Mouse (Mus musculus): ENCODE measurements around the gene Cpne6. TPM values are rescaled to one million over a fixed set of nuclear protein-coding genes. Genes with fewer than 3 reads are reported as not detected.

The Cpne6 gene
- not detected for total RNA-seq (2021)
- long read RNA-seq, experiment 1: 0 reads
- long read RNA-seq, experiment 2: 0 reads

DNA sequence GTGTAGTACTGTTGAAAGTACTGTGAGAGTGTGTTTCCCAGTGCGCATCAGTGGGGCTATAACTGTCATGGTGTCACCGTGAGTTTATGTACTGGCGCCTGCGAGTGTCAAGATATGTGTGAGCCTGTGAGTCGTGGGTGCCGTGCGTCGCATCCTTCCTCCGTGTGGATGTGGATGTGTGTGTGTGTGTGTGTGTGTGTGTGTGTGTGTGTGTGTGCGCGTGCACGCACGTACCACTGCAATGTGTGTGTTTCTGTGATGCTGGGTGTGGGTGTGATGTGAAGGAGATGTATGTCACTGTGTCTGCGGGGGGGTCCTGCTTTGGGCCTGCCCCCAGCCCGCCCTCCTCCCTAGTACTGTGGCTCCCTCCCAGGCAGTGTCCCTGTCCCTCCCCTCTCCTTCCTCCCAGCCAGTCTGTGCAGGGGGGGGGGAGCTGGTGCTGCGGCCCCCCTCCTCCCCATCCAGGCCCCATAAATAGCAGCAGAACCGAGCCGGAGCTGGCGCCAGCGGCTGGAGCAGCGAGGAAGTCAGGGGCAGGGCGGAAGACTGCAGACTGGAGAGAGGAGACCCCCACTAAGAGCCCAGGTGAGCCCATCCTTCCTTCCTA lies at the start of gene Cpne6:
Gene Cpne6, plus strand, starts transcription at position 321 of the 607 bp plus-strand sequence.
- no peak for DNase-seq
- intact Hi-C loops (cut with DNase I): no loop called here

DNA sequence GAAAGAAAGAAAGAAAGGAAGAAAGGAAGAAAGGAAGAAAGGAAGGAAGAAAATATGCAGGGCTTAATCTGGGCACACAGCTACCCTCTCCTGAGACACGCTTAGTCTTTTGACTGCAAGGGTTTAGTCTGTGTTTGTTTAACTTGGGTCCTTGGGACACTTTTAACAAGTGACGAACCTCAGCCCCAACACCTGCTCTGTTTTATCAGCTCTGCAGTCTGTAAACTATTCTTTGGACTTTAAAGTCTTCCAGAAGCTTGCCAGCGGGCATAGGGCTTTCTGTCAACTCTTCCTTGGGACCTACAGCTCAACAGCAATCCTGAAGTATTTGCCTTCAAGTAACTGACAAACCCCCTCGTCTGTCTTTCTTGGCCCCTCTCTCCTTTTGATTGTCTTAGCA lies 48.5 kb upstream of the Cpne6 start:
- DNase-seq: no peak
- intact Hi-C loops (cut with DNase I): no loop called here

DNA sequence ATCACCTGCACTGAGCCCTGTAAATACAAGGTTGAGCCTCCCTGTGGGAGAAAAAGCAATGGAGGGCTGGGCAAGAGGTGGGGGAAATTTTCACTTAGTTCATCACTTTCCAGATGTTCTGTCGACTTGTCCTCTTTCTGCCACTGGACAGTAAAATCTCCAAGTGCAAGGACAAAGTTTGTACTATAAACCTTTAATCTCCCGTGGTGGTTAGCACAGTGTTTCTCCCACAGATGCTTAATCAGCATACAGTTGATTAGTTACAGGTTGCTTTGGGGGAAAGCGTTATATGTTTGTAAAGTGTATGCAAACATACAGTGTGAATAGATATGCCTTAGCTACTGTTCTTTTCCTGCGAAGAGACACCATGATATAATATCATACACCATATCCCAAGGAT lies 43.8 kb upstream of the Cpne6 start:
- no peak for DNase-seq
- intact Hi-C loops (cut with DNase I): no loop called here

DNA sequence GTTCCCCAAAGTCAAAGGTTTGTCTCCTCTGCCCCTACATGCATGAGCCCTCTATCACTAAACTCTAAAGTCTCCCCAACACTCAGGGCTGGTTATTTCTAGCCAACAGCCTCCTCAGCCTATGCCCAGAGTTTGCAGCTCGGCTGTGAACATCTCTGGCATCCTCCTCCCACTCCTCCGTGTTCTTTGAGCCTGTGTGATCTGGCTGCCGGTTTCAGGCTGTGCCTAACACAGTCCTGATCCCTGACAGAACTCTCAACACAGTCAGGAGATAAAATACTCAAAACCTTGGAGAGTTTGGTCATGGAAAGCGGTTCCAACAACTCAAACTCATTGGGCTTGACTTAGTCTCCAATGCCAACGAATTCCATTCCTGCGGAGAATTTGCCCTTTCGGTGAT lies 43.1 kb upstream of the Cpne6 start:
- DNase-seq: peak in 1 of 2 experiments; percentile 26
- intact Hi-C loops (cut with DNase I): no loop called here

DNA sequence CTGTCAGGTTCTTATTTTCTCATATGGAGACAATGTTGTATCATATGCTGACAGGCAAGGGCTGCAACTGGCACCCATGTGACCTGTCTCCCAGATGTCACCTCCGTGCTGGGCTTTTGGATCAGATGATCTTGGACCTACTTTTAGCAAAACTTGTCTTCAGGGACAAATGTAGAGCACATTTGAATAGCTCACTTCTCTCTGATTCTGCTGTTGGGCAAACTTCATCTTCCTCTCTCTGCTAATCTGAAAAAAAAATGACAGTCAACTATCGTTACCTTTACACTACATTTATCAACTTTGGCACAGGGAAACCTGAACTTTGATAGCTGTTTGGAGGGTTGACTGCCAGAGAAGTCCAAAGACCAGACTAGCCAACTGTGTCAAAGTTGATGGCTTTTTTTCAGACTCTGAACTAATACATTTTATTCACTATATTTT lies 41.9 kb upstream of the Cpne6 start:
- intact Hi-C loops (cut with DNase I): no loop called here
- peak in 1 of 2 experiments; percentile 42 for DNase-seq

DNA sequence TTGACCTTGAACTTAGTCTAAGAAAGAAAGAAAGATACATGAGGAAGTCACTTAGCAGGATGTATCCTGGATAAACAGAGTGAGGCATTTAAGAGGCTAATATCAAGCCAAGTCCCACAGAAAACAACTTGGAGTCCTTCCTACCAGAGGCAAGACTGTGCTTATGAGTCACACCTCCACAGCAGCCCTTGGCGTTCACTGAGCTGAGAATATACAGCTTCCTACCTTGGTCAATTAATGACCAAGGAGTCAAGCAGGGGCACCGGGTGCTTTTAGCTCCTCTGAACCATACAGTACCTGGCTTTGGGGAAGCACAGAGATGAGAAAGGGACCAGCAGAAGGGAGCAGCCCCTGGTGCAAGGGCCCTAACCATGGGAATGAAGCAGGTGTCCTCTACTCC lies 41.2 kb upstream of the Cpne6 start:
- no peak for DNase-seq
- intact Hi-C loops (cut with DNase I): no loop called here

DNA sequence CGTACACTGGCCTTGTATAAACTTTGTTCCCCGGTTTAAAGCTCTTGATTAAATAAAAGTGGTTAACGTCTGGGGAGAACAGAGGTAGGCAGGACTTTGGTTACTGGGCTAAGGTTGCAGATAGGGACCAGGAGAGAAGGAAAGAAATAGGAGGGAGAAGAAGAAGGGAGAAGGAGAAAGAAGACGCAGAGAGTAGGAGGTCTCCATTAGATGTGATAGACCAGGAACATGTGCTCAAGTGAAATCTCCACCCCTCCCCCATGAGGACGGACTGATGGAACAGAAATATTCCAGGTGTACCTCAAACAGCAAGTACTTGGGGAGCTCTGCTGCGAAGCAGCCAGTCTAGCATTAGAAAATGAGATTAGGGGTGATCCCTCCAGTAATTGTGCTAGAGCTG lies 40.4 kb upstream of the Cpne6 start:
- DNase-seq: no peak
- intact Hi-C loops (cut with DNase I): no loop called here

DNA sequence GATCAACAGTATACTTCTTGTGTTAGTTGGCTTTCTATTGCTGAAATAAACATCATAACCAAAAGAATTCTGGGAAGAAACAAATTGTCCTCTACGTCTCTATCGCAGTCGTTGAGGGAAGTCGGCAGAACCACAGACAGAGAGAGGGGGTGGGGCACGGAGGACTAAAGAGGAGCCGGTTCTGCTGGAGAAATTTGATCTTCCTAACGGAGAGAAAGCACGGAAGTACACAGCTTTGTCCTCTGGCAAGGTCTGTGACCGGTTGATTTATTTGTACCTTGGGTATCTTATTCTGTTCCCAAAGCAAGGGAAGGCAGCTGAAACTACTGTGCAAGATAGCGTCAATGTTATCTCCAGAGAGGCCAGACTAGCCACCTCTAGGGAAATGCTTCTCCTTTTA lies 39.4 kb upstream of the Cpne6 start:
- DNase-seq: peak in 1 of 2 experiments; percentile 31
- intact Hi-C loops (cut with DNase I): no loop called here

DNA sequence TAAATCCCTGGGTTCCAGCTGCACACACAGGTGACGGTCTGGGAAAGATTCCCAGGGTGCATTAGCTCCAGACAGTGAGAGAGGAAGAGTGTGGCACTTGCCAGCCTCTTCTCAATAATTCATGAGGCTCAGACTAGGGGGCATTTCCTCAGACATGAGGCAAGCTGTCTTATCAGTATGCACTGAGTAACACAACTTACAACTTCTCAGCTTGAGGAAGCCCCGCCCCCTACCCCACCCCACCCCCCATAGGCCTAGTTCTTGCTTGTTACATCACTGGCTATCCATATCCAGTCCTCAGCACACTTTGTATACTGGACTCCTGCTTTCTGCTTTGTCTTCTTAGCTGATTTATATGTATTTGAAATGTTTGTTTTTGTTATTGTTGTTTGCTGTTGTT lies 34.6 kb upstream of the Cpne6 start:
- DNase-seq: no peak
- intact Hi-C loops (cut with DNase I): no loop called here

DNA sequence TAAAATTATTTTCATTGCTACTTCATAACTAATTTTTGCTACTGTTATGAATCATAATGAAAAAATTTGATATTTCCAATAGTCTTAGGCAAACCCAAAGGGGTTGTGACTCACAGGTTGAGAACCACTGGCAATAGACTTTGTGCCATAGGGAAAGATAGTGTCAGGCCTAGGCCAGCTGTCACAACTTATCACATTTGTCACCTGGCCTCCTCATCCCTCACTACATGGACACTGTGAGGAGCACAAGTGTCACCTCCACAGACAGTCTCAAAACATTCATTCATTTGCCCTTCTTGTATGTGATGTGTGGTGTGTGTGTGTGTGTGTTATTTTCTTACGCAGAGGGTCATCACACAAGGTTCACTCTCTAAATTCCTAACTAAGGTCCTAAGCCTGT lies 32.8 kb upstream of the Cpne6 start:
- intact Hi-C loops (cut with DNase I): no loop called here

DNA sequence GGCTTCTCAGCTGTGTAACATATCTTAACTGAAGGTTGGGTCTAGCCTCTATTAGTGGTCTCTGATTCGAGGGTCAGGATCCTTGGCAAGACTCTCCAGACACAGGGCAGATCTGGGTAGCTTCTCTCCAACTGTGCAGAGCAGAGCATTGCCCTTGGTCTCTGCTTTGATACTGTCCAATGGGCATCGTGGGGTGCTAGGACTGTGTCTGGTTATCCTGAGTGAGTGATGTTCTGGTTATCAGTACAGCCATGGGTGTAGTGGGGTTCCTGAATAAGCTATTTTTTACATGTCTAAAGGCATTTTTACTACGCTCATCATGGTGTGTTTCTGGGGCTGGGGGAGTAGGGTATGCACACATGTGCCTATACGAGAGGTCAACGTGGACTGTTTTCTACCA lies 32.4 kb upstream of the Cpne6 start:
- intact Hi-C loops (cut with DNase I): no loop called here
- DNase-seq: no peak

More for the DNA sequence above, 32.8 kb upstream of the Cpne6 start:
- DNase-seq: no peak

DNA sequence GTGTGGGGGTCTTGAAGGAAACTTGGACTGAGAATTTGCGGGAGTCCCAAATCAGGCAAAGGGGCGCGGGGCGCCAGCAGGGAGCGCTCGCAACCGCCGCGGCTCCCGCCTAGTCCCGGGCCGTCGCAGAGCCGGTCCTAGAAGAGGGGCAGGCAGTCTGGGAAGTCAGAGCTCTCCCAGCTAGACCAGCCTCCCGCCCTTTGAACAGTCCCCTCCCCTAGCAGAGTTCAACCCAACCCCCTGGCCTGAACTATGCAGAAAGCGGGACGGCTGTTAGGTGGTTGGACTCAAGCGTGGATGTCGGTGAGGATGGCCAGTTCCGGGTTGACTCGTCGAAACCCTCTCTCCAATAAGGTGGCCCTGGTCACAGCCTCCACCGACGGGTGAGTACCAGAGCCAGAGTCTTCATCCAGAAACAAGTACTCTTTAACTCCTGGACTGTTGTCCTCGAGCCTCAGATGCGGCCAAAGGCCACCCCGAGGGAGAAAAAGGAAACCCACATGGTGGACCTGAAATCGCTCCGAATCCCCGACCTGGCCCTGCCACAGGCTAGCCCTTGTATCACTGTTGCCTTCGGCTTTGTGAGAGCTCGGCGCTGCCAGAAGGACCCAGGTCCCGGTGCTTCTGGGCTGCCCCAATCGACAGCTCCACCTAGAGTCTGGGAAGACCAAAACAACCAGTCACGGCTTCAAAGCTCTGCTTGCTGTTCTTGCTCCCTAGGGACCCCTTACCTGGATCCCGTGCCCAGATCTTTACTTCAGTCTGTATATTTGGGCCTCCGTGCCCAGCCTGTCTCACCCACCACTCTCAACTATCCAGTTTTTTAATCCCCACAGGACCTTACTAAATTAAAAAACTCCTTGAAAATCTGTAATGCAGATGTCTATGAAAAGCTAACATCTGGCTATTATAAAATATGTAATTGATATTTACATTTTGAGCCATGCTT lies 31.3 kb upstream of the Cpne6 start, which contains the start of gene Dhrs4:
Gene Dhrs4, plus strand, starts transcription at position 108 of the 949 bp plus-strand sequence.
- intact Hi-C loops (cut with DNase I): no loop called here
- peak; percentile 81 to 83 for DNase-seq

DNA sequence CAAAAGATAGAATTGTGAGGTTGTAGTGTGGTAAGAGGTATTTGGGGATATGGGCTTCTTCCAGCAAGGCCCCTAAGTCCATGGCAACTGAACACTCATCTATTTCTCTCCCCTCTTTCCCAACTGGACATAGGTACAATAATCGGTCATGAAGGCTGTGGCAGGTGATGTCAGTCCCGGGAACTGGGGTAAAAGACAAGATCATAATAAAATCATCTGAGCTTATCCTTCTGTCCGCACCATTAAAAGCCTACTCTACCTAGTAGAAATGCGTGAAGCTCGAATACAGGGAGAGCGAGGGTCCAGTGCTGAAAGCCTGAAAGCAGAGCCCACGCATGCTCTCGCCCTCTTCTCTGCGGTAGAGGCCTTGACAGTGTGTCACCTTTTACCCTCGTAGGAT lies 30.6 kb upstream of the Cpne6 start:
- DNase-seq: no peak
- intact Hi-C loops (cut with DNase I): no loop called here

DNA sequence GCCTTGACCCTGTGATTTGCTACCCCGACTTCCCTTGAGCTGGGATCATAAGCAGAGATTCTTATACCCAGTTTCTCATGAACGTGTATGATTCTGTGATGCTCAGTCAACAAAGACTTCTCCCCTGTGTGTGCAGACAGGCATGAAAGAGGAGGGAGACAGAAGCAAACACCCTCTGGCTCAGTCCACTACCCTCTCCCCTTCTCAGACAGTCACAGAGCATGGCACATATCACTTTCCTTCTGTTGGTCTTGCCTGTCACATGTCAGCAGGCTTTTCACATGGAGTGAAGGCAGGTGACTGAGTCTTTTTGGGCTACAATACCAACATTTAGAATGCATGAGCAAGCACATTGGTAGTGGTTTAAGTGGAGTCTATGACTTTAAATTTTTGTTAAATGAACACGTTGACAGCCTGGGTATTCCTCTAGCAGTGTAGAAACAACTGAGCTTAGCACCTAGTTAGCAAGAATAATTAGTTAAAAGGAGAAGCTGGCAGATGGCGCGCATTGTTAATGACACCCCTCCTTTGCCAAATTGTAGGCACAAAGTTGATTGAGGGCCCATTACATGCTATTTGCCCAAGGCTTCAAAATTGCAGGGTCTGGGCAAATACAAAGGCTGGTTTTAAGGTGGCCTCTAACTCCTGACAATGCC lies 25.7 kb upstream of the Cpne6 start:
- intact Hi-C loops (cut with DNase I): no loop called here
- DNase-seq: no peak

DNA sequence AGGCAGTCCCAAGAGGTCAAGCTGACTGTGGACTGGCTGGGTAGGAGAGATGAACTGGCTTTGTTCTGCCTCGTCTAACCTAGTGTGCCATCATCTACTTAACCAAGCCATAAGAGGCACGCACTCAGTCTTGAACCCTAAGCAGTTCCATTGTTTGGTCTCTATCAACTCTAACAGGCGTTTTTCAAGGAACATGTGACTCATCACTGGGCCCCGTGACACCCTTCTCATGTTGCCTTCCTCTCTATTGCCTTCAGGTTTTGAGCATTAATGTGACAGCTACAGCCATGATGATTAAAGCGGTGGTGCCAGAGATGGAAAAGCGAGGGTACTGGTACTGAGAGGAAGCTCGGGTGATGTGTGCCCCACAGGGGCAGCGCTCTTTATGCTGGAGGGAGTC lies 23.4 kb upstream of the Cpne6 start:
- intact Hi-C loops (cut with DNase I): no loop called here
- DNase-seq: no peak

DNA sequence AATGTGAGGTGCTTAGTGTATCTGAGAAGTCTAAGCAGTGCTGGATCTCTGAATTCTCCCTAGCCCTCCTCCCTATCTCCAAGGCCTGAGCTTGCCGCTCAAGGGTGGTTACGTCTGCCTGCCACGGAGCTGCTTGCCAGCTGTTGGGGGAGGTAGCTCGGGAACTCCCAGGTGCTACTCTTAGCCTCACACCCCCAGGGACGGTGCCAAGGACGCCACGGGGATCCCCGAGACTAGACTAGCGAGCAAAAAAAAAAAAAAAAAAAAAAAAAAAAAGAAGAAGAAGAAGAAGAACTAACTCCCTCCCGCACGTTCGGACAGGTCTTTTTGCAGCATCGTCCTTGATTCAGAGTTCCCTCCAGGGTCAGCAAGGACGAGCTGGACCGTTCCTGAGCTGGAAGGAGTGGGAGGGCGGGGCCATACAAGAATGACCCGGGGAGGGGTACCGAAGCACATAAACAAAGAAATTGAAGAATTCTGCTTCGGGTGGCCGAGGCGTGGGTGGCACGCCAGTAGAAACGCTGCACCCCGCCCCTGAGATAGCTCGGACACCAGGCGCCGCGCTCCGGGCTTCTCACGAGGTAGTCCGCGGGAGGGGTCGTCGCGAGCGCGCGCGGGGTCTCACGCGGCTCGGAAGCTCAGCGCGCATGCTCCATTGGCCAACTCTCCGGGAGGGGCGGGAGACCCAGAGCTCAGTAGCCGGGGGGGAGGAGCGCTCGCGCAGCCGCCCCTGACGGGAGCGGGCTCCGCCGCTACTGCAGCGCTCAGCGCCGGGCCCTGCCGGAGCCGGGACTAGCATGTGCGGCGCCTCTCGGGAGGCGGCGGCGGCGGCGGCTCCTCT lies 19.7 kb upstream of the Cpne6 start, which contains the start of gene Carmil3:
Gene Carmil3, plus strand, starts transcription at position 291 of the 841 bp plus-strand sequence.
- DNase-seq: peak; percentile 70 to 75
- intact Hi-C loops (cut with DNase I): loop anchor here (10.0 kb wide), 1 partner anchor 254 kb away; the partner anchor contains the start of genes Dhrs1 and Nop9

DNA sequence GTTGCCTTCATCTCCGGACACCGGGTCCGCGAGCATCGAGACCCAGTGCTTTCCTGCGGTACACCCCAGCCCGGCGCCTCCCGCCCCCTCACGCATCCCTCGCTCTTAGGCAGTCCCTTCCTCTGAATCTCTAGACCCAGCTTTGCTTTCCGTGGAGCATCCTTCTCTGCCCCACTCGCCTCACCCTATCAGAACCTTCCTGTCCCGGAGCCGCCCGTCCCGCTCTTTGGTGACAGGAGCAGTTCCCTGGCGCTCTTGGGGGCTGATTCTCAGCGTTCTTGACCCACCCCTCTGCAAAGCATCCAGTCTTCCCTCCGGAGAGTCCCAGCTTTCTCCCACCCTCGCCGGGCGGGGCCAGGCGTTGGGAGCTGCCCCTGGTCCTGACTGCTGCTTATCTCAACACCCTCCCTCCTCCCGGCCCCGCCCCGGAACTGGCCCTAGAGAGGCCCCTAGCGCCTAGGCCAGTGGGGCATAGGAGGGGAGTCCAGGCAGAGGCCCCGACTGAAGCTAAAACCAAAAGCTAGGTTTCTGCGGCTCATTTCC lies 18.9 kb upstream of the Cpne6 start:
- intact Hi-C loops (cut with DNase I): loop anchor here (10.0 kb wide), 1 partner anchor 253 kb away; the partner anchor contains the start of genes Dhrs1 and Nop9
- DNase-seq: peak; percentile 65 to 67

DNA sequence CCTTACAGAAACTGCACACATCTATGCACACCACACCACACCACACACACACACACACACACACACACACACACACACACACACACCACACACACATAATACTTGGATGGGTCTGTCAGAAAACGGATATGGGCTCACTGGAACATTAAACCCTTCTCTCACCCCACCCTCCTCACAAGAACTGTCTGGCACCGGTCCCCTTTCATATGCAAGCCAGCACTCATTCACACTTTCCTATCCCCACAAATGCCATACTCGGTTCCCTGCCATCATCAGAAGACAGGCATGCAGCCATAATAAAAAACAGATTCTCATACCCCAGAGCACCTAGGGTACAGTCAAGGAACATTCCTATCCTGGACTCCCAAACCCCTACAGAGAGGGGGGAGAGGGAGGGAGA lies 18.1 kb upstream of the Cpne6 start:
- intact Hi-C loops (cut with DNase I): loop anchor here (10.0 kb wide), 1 partner anchor 253 kb away; the partner anchor contains the start of genes Dhrs1 and Nop9
- no peak for DNase-seq

DNA sequence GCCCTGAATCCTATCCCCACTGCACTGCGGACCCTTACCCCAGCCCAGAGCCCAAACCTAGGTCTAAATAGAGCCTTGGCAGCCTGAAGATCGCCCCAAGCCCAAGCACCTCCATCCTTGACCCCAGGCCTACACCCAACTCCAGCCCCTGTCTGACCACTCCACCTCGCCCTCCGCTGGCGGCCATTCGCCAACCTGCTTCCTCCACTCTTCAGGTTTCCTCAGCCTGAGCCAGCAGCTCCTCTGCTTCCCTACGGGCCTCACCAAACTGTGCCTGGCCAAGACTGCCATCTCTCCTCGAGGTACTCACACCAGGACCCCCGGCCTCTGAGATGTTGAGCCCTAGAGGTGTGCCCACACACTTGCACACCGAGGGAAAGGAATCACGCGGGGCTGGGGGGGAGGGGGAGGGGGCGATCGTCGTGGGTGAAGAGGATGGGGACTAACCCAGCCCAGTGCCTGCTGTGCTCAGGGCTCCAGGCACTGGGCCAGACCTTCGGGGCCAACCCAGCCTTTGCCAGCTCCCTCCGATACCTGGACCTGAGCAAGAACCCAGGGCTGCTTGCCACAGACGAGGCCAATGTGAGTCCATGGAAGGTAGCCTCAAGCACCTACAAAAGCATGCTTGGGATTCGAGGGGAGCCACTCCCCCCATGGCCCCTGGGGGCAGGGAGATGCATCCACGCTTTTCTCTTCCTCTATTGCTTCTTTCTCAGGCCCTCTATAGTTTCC lies 14.6 kb upstream of the Cpne6 start:
- no peak for DNase-seq
- intact Hi-C loops (cut with DNase I): loop anchor here (1.0 to 10.0 kb wide), 5 partner anchors 33 to 249 kb away; partner anchors contain the start of genes Dhrs1, Irf9 and Nop9

Measured in heart, postnatal 14 days (tissue).